ENCODE assay signal across 28 mouse cellular contexts in the genomic region with DNA sequence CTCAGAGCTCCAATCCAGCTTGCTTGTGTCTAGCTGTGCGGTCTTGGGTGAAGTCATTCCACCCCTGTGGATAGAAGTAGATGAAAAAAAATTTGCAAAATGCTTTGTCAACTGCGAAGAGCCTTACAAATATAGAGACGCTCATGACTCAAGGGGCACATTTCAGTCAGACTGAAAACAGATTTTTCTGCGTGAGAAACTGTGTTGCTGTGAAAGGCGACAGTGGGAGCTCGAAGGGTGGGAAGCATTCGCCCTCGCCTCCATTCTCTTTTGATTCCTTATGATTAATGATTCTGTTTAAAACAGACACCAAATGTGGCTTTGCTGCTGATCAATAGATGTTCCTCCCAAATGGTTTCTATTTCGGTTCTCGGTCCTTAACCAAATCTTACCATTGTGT.
DNase-seq lines count a peak whose midpoint lies in the region; ATAC-seq and TF ChIP-seq lines count a peak whose summit lies in the region.
"Had no signal": no experiment of that assay in that cellular context is flagged by ENCODE, and none has a peak within 500 bp of the region (broad histone marks: within the 10 kb centered on the region; RNA-seq: fewer than 3 reads in every experiment).

No protein-coding gene starts in this region.

- no peak for ATAC-seq in intestine, embryonic 14.5 days (replicated peaks; ENCODE audit: low FRiP score, low TSS enrichment, low read depth)
- ATAC-seq in intestine, postnatal 0 days: no peak
- ATAC-seq: activated CD4-positive, CD25-positive, alpha-beta regulatory T cell, adult 4 months; forebrain, embryonic 13.5 days; forebrain, embryonic 16.5 days; hindbrain, embryonic 16.5 days; intestine, embryonic 16.5 days had no signal

- H3K27ac ChIP-seq in intestine, embryonic 14.5 days (ENCODE audit: low read depth): no peak overlapping the region
- no peak overlapping the region for H3K27ac ChIP-seq in intestine, postnatal 0 days (ENCODE audit: low read depth, low read length)
- H3K27ac ChIP-seq: forebrain, embryonic 10.5 days; forebrain, embryonic 13.5 days; heart, embryonic 15.5 days; hindbrain, embryonic 10.5 days; hindbrain, embryonic 13.5 days had no signal

- no peaks in the 10 kb centered on the region for H3K4me1 ChIP-seq in intestine, embryonic 14.5 days (replicated peaks; ENCODE audit: control insufficient read depth, insufficient read depth, low read length)
- H3K4me1 ChIP-seq in intestine, postnatal 0 days (replicated peaks; ENCODE audit: control insufficient read depth, insufficient read depth, low read length): no peaks in the 10 kb centered on the region
- H3K4me1 ChIP-seq: heart, embryonic 12.5 days; heart, embryonic 15.5 days had no signal

- no peak overlapping the region for H3K9ac ChIP-seq in intestine, embryonic 14.5 days (ENCODE audit: low read length)
- H3K9ac ChIP-seq in intestine, postnatal 0 days (ENCODE audit: low read depth, low read length): no peak overlapping the region
- H3K9ac ChIP-seq: forebrain, embryonic 13.5 days; heart, embryonic 12.5 days; heart, embryonic 15.5 days; hindbrain, embryonic 13.5 days had no signal

- peak; percentile 18 for DNase-seq in intestine, embryonic 14.5 days (ENCODE audit: low spot score)
- DNase-seq in layer of hippocampus, adult 9-11 months: peak; percentile 41
- no peak for DNase-seq in layer of hippocampus, adult 11-12 months (ENCODE audit: low spot score)
- DNase-seq in brain, adult 2 months (ENCODE audit: low read depth, low spot score): peak; percentile 70
- no peak for DNase-seq in T-cell, adult 2 months (ENCODE audit: low spot score)
- DNase-seq: adrenal gland, adult 8-10 months; adrenal gland, postnatal 25 days; B cell, adult 2 months; cerebellum, adult 11 months; cerebellum, adult 2 months; cerebellum, postnatal 10 days; cerebellum, postnatal 36 days; embryo, embryonic 11 days; gastrocnemius, postnatal 25 days; heart, adult 18-20 months; heart, postnatal 10 days; heart, postnatal 36 days had no signal

- TF ChIP-seq CTCF in intestine, postnatal 0 days (IDR thresholded peaks at IDR 0.05; ENCODE audit: low read depth): no peak

- no peaks in the 10 kb centered on the region for H3K27me3 ChIP-seq in intestine, embryonic 14.5 days (replicated peaks; ENCODE audit: control insufficient read depth, insufficient read depth, low read length)
- no peaks in the 10 kb centered on the region for H3K27me3 ChIP-seq in intestine, postnatal 0 days (replicated peaks; ENCODE audit: control insufficient read depth, insufficient read depth, low read length)
- H3K27me3 ChIP-seq: heart, embryonic 12.5 days; heart, embryonic 15.5 days; hindbrain, embryonic 13.5 days had no signal

- H3K9me3 ChIP-seq in intestine, embryonic 14.5 days (ENCODE audit: control insufficient read depth, low read length): no peaks in the 10 kb centered on the region
- no peaks in the 10 kb centered on the region for H3K9me3 ChIP-seq in intestine, postnatal 0 days (ENCODE audit: control insufficient read depth)
- H3K9me3 ChIP-seq: forebrain, embryonic 10.5 days; forebrain, embryonic 13.5 days; heart, embryonic 12.5 days; heart, embryonic 15.5 days; hindbrain, embryonic 10.5 days had no signal

- no peak overlapping the region for H3K4me3 ChIP-seq in intestine, embryonic 14.5 days (ENCODE audit: low read depth, low read length)
- H3K4me3 ChIP-seq in intestine, postnatal 0 days (ENCODE audit: low read depth, low read length): no peak overlapping the region
- H3K4me3 ChIP-seq: forebrain, embryonic 10.5 days; forebrain, embryonic 13.5 days; heart, embryonic 12.5 days; heart, embryonic 15.5 days; hindbrain, embryonic 10.5 days; hindbrain, embryonic 13.5 days had no signal

- 90% methylated on average over 10 of the region's 10 CpGs for WGBS in intestine, embryonic 14.5 days
- 90% methylated on average over 10 of the region's 10 CpGs for WGBS in intestine, postnatal 0 days

- H3K36me3 ChIP-seq in intestine, embryonic 14.5 days (ENCODE audit: control insufficient read depth, insufficient read depth, low read length): no peaks in the 10 kb centered on the region
- no peaks in the 10 kb centered on the region for H3K36me3 ChIP-seq in intestine, postnatal 0 days (ENCODE audit: control insufficient read depth, insufficient read depth)
- H3K36me3 ChIP-seq: forebrain, embryonic 10.5 days; heart, embryonic 12.5 days; heart, embryonic 15.5 days; hindbrain, embryonic 10.5 days; hindbrain, embryonic 13.5 days had no signal

- no peak overlapping the region for H3K4me2 ChIP-seq in intestine, embryonic 14.5 days (ENCODE audit: low read length)
- H3K4me2 ChIP-seq in intestine, postnatal 0 days (replicated peaks; ENCODE audit: low read depth): no peak overlapping the region
- H3K4me2 ChIP-seq: forebrain, embryonic 13.5 days; heart, embryonic 12.5 days; heart, embryonic 15.5 days; hindbrain, embryonic 13.5 days had no signal

Comparison
In these comparisons a context has a peak if more than half of its experiments do, and no peak if none do; other contexts are left out.
1. DNase-seq: peak in intestine, embryonic 14.5 days (single experiment), layer of hippocampus, adult 9-11 months (single experiment) and brain, adult 2 months (single experiment); none in layer of hippocampus, adult 11-12 months (single experiment) and T-cell, adult 2 months (single experiment).